Mouse (Mus musculus): ENCODE results near the gene Eapp.

GRCm38 (mm10) chr12:54683182-54683581 is 12.5 kb downstream of the Eapp start:
- no peak for TF ChIP-seq EP300 (optimal IDR thresholded peaks at IDR 0.05)
- peak; percentile 76 for TF ChIP-seq CTCF (IDR thresholded peaks at IDR 0.05; ENCODE audit: low read depth)

Data from stomach, postnatal 0 days (tissue).